Mouse (Mus musculus): Measurements from ENCODE around the gene Gm20661. TPM values are rescaled to one million over a fixed set of nuclear protein-coding genes. Genes with fewer than 3 reads are reported as not detected.

The Gm20661 gene
- polyA plus RNA-seq, 1 experiment, result 0.10 TPM

DNA sequence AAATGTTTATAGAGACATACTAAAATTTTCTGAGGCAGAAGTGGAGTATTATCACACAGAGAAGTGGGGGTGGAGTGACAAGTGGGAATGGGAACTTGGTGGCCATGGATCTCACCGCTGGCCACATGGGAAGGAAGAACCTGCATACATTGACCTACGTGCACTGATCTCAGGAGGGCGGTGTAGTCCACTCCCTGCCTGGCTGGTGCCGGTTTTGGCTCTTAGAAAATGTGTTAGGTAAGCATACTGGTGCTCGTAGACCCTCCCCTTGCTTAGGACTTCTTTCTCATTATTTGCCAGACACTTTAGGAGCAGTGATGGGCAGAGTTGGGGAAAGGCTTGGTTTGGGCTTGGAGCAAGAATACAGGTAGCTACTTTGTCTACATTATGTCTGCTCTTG, 25.2 kb downstream of the Gm20661 start:
- no peak for TF ChIP-seq GATA1 (IDR thresholded peaks at IDR 0.05; ENCODE audit: low read length)

DNA sequence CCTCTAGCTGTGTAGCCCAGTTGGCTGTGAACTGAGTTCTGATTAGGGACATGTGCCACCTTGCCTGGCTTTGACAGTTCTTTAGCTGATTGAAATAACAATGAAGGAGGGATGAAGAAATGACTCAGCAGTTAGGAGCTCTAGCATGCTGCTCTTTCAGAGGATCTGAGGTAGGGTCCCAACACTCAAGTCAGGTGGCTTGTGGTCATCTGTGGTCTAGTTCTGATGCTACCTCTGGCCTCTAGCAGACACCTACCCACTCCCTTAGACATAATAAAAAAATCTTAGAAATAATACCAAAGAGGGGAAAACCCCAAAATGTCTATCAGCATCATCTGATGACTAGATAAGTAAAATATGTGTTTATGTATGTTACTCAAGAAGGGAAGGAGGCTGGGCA, 27.5 kb downstream of the Gm20661 start:
- no peak for TF ChIP-seq GATA1 (IDR thresholded peaks at IDR 0.05; ENCODE audit: low read length)

- no peak for TF ChIP-seq GATA1 (IDR thresholded peaks at IDR 0.05; ENCODE audit: low read length)
These were observed 34.3 kb downstream of the Gm20661 start for GRCm38 (mm10) chr9:108017127-108017526.

- no peak for TF ChIP-seq GATA1 (IDR thresholded peaks at IDR 0.05; ENCODE audit: low read length)
These were observed 37.9 kb downstream of the Gm20661 start for GRCm38 (mm10) chr9:108020741-108021140.

GRCm38 (mm10) chr9:108023216-108023615, 40.4 kb downstream of the Gm20661 start:
- no peak for TF ChIP-seq GATA1 (IDR thresholded peaks at IDR 0.05; ENCODE audit: low read length)

DNA sequence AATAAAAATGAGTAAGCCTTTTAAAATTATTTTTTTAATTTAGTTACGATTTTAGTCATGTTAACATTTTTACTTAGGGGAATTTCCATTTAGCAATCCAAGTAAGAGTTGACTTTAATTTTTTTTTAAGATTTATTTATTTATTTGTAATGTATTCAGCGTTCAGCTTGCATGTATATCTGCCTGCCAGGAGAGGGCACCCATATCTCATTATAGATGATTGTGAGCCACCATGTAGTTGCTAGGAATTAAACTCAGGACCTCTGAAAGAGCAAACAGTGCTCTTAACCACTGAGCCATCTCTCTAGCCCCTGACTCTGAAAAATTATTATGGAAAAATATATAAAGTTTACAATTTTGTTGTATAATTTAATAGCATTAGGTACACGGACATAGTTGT, 43.7 kb downstream of the Gm20661 start:
- TF ChIP-seq GATA1 (IDR thresholded peaks at IDR 0.05; ENCODE audit: low read length), result no peak

DNA sequence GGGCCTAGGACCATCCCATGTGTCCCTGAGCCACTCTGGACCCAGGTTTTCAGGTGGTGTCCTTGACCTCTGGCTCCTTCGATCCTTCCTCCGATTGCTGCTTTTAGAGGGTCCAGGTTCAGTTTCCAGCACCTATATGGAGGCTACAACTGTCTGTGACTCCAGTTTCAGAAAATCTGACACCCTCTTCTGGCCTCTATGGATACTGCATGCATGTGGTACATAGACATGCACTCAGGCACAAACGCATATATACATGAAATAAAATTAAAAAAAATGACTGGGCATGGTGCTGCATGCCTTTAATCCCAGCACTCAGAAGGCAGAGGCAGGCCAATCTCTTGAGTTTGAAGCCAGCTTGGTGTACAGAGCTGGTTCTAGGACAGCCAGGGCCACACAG, 45.0 kb downstream of the Gm20661 start:
- TF ChIP-seq GATA1 (IDR thresholded peaks at IDR 0.05; ENCODE audit: low read length), result no peak

DNA sequence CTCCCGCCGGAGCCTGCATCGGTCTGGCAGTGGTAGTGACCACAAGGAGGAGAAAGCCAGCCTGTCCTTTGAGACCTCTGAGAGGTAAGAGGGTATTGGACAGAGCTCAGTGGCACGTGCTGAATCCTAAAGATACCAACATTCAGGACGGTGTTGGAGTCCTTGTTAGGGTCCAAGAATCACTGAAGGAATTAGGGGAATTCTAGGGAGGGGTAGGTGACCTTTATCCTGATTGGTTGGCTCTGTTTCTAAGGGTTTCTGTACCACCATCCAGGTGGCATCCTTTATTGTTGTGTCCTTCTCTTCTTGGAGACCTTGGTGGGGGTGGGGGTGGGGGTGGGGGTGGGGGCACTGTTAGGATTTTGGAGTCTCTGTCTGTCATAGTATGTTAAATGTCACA, 49.3 kb downstream of the Gm20661 start:
- no peak for TF ChIP-seq GATA1 (IDR thresholded peaks at IDR 0.05; ENCODE audit: low read length)

- no peak for TF ChIP-seq GATA1 (IDR thresholded peaks at IDR 0.05; ENCODE audit: low read length)
These were observed 52.7 kb downstream of the Gm20661 start for GRCm38 (mm10) chr9:108035331-108036156.

Other genes starting within 250 kb of the Gm20661 start
- gene Rbm5, start 212.1 kb upstream of the Gm20661 start, polyA plus RNA-seq (2012), result 16.1 and 25.4 TPM in 2 replicates
- 24.8 and 40.9 TPM in 2 replicates for gene Rbm6, start 109.8 kb upstream of the Gm20661 start, polyA plus RNA-seq (2012)
- gene Mon1a, start 94.9 kb upstream of the Gm20661 start, polyA plus RNA-seq (2012), result 12.3 and 12.7 TPM in 2 replicates
- 0.02 TPM in 1 of 2 replicates, not detected in the other for gene Mst1r, start 76.2 kb upstream of the Gm20661 start, polyA plus RNA-seq (2012)
- not detected in 2 replicates for gene Actl11, start 54.6 kb upstream of the Gm20661 start, polyA plus RNA-seq (2012)
- gene Camkv, start 47.4 kb upstream of the Gm20661 start, polyA plus RNA-seq (2012), result not detected in 2 replicates
- gene Traip, start 32.9 kb upstream of the Gm20661 start, polyA plus RNA-seq (2012), result 4.1 and 9.1 TPM in 2 replicates
- 23.2 and 52.7 TPM in 2 replicates for gene Uba7, start 7.6 kb upstream of the Gm20661 start, polyA plus RNA-seq (2012)
- 104 and 110 TPM in 2 replicates for gene Inka1, start 2.8 kb downstream of the Gm20661 start, polyA plus RNA-seq (2012)
- gene Cdhr4, start 9.4 kb downstream of the Gm20661 start, polyA plus RNA-seq (2012), result 0.38 and 0.67 TPM in 2 replicates
- gene Gm20662, start 13.3 kb downstream of the Gm20661 start, polyA plus RNA-seq (2012), result 0.08 and 0.28 TPM in 2 replicates
- 80.8 and 109 TPM in 2 replicates for gene Ip6k1, start 19.4 kb downstream of the Gm20661 start, polyA plus RNA-seq (2012)
- 7.7 and 10.5 TPM in 2 replicates for gene Gmppb, start 66.2 kb downstream of the Gm20661 start, polyA plus RNA-seq (2012)
- gene Amigo3, start 70.1 kb downstream of the Gm20661 start, polyA plus RNA-seq (2012), result 0.24 and 0.32 TPM in 2 replicates
- gene Mst1, start 97.4 kb downstream of the Gm20661 start, polyA plus RNA-seq (2012), result 9.2 and 12.4 TPM in 2 replicates
- 25.7 and 84.5 TPM in 2 replicates for gene Rnf123, start 100.3 kb downstream of the Gm20661 start, polyA plus RNA-seq (2012)
- 70.8 and 89.8 TPM in 2 replicates for gene Apeh, start 111.5 kb downstream of the Gm20661 start, polyA plus RNA-seq (2012)
- 5.2 and 8.1 TPM in 2 replicates for gene Bsn, start 207.3 kb downstream of the Gm20661 start, polyA plus RNA-seq (2012)